Mouse (Mus musculus) gastrocnemius, postnatal 14 days (tissue): ENCODE measurements at regions not wholly inside any gene's neighbourhood (a gene's known extent, or its start where the extent isn't known, plus 50 kb on each side); places are given as distances from the start of the nearest gene placed in this dataset.

Experiments
- DNase-seq: peaks from one replicate; pipeline ENCODE4 v3.0.0; 2021; ENCODE audit warnings: mixed read lengths
- intact Hi-C: fragments of 180-260 bp; cut with DNase I; formaldehyde crosslinking; loops from one replicate; pipeline ENCODE4 v1.15.1; 2025; ENCODE audit warnings: low total_unique reads

DNA sequence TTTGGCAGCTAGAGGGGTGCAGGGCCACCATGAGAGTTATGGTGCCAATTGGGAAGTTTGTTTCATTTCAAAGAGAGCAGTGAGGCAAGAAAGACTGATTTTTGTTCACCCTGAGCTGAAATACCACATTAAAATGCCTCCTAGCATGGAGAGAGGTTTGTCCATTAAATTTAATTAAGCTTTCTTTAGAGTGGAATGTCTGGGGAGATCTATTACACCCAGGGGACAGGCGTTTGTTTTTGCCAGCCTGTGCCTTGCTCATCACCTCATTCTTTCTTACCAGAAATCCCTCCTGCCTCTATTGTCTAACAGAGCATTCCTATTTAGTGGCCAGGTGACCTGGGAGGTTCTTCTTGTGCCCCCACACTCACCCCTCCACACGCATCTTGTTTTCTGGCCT, 55.2 kb upstream of the Rcn1 start:
- no peak for DNase-seq
- intact Hi-C loops = no loop called here

DNA sequence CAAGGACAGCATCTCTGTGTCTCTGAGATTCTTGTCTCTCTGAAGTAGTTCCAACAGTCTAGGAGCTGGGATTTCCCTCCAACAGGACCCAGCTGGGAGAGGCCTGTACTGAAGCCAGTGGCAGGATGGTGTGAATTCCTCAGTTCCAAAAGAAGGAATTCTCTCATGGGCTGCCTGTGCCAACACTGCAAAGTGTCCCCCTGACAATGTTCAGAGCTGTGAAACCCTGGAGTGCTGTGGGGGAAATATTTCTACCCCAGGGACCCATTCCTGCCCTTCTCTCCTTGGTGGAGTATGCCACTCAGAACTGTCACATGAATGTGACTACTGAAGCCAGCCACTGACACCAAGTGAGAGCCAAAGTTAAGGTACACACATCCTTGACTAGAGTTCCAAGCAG, 55.7 kb upstream of the Rcn1 start:
- intact Hi-C loops = no loop called here
- DNase-seq = no peak

DNA sequence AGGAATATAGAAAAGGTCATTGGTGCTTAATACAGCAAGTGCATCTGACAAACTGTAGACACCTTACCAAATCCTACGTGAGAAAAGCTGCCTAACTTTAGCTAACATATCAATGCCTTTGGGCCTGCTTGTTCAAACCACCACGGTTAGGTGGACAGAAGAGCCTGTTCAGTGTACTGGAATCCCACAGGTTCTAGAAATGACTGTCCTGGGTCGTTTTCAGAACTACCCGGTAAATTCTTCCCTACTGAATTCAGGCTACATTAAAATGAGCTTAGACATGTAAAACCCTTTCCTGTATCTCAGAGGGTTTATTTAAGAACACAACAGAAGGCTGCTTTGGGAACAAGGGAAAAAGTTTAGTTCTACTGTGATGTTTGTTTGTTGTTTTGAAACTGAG, 59.5 kb upstream of the Rcn1 start:
- no peak for DNase-seq
- intact Hi-C loops = no loop called here

DNA sequence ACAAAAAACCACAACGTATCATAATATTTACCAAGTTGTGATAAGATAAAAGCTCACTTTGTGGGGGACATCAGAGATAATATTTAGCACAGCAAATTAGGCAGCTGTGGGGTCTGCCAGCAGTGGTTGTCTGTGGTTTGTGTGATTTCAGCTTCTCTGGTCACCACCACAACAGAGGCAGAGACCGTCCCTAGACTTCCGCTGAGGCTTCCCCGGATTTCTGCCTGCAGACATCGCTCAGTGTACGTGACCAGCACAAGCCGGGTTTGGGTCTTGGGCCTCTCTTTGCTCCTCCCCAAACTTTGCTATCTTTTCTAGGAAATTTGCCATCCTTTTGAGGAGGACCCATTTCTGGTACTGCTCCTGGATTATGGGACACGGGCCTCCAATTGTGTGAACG, 60.4 kb upstream of the Rcn1 start:
- intact Hi-C loops = no loop called here

DNA sequence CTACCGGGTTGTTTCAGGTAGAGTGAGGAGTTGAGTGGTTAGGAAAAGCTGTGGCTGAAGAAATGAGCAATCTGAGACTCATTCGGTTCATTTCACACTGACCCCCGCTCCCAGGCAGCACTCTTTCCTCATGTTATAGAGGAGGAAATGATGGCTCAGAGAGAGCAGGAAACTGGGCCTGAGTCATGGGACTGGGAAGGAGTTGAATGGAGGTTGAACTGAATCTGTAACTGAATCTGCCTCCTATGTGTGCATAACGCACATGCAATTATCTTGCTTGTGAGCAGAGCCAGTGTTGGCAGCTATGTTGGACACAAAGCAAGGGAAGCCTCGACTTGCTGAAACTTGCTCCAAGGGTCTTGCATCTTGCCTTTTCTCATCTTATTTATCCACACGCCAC, 66.5 kb upstream of the Rcn1 start:
- DNase-seq = no peak
- intact Hi-C loops = no loop called here

More for the DNA sequence above, 60.4 kb upstream of the Rcn1 start:
- DNase-seq = no peak

DNA sequence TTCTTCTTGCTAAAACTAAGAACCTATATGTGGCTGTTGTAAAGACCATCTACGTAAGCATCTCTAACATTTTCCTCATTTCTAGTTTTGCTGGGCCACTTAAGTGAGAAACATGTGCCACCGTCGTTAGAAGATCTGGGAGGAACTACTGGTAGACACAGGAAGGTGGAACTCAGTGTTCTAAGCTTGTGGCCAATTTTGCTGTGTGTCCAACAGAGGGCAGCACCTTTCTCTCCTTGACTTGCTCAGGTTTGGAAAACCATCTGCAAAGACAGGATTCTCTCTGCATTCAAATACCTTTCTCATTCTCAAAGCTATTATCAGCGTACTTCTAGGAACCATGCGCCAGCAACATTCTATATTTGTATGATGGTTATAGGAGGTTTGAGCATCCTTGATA, 69.8 kb upstream of the Rcn1 start:
- intact Hi-C loops = no loop called here
- peak; percentile 12 for DNase-seq

DNA sequence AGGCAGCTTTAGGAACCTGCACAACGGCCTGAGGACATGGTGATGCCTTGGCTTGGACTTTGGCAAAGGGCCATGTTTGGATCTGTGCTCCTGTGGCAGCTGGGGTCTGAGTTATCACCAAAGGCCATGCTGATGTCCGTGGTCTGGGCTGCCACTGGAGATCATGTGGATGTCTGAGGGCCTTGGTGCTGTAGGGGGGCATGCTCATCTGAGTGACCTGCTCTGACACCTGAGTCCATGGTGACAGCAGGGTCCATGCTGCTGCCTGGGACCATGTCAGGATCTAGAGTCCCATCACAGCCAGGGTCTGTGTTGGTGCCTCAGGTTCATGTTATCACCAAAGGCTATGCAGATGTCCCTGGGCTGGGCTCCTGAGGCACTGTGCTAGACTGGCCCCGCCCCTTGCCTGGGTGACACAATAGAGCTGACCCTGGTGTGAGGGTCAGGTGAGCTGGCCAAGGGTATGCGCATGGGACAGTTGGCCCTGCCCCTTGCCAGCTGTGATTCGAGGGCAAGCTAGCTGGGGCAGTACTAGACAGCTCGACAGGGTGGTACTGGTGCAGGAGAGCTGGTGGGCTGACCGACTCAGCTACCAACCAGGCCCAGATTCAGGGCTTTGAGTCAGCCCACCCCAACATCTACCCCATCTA, 77.0 kb upstream of the Rcn1 start:
- DNase-seq = no peak
- intact Hi-C loops = no loop called here

DNA sequence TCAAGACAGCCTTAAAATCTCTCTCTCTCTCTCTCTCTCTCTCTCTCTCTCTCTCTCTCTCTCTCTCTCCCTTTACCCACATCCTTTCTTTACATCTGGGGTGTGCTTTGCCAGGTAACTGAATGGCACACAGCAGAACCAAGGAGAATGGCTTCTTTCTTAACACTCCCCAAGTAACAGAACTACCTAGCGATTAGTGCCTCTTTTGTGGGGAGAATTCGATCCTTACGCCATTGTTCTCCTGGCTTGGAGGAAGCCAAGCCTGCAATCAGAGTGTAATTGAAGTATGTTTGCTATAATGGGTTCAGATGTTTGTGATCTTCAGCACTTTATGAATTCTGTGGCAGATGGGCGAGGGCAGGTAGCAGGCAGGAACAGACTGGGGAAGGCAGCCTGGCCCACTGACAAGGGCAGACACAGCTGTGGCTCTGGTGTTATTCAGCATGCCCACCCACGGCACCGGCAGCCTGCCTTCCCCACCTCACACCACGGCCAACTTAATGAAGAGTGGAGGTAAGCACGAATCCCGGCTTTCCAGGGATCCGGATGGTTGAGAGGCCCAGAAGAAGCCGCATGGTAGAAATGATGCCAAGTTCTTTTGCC, 83.0 kb upstream of the Rcn1 start:
- intact Hi-C loops = no loop called here
- no peak for DNase-seq

DNA sequence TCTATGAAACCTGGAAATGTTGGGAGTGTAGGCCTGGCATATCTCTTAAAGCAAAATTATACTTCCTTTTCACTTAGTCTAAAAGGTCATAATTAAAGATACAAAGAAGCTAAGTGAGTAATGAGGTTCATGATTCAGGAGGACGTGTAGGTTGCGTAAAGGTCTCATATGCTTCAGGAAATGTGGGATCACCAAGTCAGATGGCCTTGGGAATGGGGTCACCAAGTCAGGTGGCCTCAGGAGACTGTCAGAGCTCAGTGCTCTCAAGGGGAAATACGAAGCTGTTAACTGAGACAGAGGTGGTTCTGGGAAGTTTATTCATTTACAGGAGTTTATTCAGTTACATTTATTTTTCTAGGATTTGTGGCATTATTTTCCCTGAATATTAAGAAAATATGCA, 85.4 kb upstream of the Rcn1 start:
- intact Hi-C loops = no loop called here
- no peak for DNase-seq

DNA sequence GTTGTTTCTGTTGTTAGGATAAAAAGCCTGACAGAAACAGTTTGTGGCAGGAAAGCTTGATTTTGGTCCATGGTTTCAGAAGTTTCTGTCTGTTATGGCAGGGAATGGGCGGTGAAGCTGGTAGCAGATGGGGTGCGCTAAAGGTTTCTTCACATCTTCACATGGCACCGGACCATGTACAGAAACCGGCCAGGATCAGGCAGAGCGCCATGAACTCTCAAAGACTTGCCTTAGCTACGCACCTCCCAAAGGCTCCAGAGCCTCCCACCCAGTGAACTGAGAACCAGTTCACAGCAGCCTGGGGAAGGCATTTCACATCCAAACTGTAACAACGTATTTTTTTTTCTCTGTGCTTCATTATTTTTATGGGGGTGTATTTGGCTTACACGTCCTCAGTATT, 86.2 kb upstream of the Rcn1 start:
- intact Hi-C loops = no loop called here
- no peak for DNase-seq

DNA sequence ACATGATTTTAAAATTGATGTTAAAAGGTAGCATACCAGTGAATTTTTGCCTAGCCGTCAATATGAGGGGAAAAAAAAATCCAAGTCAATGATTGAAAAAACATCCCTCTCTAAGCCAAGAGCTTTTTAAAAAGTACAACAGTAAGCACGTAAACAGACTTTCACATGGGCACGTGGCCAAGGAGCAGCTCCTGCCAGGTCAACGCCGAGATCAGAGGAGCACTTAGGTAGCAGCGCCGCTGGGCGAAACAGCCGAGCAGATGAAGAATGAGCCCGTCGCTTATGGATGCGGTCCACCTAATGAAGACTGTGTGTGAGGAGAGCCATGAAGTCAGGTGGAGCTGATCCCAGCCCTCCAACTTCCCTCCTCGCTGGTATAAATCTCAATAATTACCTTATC, 96.7 kb upstream of the Rcn1 start:
- intact Hi-C loops = no loop called here

DNA sequence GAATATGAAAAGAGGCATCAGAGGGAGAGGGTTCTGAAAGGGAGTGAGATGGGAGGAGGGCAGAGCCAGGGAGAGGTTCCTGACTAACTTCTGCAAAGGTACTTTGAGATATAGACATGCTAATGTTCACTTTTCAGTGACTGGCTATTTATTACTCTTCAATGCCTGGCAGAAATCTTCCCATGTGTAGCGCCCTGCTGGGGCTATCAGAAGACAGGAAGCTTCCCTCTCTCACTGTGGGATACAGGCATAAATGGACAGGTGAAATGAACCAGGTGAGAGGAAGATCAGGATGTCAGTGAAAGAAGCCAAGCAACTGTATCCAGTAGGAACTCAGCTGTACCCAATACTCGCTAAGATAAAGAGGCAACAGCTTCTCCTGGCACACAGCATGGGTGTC, 105.1 kb upstream of the Rcn1 start:
- intact Hi-C loops = no loop called here
- no peak for DNase-seq

More for the DNA sequence above, 96.7 kb upstream of the Rcn1 start:
- no peak for DNase-seq

DNA sequence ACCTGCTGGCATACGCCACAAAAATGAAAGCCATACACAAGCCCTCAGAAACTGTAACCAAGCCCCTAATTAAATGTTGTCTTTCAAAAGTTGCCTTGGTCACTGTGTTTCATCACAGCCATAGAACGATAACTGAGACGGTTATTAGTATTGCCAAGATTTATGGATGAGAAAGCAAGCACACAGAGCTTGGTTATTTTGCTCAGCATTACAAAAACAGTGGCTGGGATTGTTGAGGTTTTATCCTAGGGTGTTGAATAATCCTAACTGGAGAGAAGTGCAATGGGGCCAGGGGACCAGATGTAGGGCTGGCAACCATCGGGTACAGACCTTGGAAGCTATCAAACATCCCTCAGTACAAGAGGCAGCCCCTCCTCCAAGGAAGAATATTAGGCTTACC, 106.4 kb upstream of the Rcn1 start:
- DNase-seq = no peak
- intact Hi-C loops = no loop called here

DNA sequence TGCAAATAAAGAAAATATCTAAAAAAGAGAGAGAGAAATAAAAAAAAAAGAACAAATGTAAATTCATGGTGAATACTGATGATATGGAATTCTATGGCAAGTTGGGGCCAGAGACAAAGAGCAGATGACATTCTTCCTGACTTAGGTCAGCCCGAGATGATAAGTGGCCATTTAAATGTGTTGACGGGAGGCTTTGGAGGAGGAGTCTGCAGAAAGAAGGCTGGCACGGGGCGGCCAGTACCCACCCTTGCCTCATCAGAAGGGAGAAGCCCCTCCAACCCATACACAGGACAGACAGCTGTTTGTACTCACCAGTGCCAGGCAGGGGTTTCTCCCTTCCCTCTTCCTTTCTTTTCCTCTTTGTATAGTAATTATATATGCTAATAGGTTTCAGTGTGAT, 108.0 kb upstream of the Rcn1 start:
- intact Hi-C loops = no loop called here
- no peak for DNase-seq

DNA sequence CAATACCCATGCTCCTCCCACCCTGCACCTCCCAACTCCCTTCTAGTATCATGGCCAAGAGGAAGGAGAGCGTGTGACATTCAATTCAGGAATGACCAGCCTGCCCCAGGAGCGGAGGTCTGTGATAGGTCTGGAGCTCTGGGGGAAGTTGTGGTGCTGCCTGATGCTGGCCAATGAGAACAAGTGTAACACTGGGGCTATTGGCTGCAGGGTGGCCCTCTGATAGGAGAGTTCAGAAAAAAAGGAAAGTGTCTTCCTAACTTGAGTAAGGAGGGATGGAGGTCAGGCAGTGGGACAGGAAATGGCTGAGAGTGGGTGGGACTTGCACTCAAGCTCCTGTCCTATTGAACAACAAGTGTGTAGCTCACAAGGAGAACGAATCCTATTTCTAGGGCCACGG, 111.7 kb upstream of the Rcn1 start:
- intact Hi-C loops = no loop called here
- DNase-seq = no peak

DNA sequence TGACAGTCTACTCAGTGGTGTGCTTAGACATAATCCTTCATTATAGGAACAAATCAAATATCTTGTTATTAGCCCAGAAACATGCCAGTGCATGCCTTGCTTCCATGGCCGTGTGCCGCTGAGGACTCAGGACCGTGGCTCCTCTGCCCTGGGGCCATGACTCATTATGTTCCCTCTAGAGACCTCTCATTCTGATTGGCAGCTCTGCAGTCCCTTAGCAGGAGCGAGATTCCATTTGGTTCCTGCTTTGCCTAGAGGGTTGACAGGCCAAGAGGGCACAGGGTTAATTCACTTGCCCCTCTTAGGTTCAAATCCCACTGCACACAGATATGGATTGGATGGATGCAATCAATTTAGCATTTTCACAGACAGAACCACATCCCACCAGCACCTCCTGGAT, 112.6 kb upstream of the Rcn1 start:
- DNase-seq = no peak
- intact Hi-C loops = no loop called here

DNA sequence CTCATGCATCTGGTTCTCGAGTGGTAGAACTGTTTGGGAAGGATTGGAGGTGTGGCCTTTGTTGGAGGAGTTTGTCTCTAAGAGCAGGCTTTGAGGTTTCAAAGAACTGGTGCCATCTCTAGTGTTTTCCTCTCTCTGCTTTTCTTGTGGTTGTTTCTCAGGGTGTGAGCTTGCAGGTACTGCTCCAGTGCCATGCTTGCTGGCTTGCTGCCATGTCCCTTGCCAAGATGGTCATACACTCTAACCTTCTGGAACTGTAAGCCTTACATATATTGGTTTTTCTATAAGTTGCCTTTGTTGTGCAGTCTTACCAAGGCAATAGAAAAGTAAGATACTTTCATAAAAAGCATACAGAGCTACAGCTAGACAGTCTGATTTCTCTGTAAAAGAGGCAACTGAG, 115.1 kb upstream of the Rcn1 start:
- no peak for DNase-seq
- intact Hi-C loops = no loop called here

DNA sequence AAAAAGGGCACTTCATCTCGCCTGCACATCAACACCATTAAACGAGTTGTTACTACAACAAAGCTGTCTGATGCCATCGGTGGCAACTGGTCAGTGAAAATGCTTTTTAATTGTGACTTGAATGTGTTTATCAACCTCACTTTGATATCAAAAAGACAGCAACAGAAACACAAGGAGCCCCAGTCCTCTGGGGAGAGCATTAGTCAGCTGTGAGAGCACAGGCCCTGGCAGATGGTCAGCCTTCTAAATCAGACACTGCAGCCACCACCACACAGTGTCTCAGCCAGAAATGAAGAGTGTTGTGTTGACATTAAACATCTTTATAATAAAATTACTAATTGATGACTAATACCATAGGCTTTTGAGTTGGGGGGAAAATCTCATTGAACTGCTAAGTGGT, 115.8 kb upstream of the Rcn1 start:
- intact Hi-C loops = no loop called here
- no peak for DNase-seq

DNA sequence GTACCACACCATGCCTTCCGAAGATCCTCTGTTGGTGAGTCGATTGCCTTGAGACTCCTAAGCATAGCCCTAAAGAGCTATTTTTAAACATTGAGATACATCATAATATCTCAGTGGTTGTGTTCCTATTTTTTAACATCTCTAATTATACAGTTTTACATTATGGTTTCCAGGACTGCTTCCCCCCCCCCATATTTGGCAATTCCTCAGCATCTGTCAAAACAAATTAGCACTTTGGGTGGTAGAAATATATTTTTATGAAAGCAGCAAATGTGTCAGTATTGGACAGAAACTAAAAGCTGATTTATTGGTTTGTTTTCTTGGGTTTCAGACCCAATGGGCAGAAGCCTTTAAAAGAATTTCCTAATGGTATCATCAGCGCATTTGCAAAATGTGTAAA, 116.2 kb upstream of the Rcn1 start:
- DNase-seq = no peak
- intact Hi-C loops = no loop called here

DNA sequence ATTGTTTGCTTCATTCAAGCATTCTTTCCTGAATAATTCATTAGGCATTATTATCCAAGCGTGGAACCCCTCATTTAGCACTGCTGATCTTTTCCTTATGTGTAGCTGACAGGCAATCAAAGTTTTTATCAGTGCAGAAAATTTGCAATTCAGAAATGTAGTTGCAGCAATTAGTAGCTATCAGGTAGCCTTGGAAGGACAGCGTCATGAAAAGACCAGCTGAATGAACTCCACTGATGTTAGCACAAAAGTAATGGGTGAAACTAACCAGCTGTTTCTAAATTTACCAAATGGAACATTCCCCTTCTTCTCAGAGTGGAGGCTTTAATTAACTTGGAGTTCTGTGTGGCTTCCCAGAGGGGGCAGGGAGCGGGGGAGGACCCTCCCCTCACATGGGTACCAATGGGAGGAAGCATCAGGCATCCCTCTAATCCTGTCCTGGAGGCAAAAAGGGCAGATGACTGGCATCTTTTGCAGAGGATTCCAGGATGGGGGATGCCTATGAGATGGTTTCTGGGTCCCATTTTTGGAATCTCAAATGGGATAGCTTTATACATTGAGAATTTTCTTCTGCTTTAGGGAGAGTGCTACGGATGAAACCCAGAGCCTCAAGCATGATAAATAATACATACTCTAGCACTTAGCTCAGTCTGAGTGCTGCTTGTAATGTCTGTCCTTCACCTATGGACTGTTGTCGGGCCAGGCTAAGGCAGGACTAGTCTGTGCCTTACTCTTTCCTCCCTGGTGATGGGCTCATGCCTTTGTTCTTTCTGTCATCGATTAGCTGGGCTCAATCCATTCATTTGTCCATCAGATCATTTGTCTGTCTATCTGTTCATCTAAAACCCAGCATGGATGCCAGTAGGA, 117.4 kb upstream of the Rcn1 start:
- DNase-seq = no peak

DNA sequence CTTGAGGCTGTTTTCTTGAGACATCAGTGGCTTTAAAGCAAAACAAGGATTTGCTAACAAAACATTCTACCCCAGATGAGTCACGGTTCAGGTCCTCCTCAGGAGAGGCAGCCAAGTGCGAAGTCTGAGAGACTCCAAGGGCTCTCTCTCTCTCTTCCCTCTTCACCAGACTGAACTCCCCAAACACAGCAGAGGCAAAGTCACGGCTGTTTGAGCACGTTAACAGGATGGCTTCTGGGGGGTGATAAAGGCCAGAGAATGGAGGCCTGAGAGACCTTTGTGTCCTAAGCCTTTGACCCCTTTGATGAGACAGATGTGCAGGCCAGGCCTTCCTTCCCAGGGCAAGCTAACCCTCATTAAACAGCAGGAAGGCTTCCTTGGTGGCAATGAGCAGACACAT, 122.7 kb upstream of the Rcn1 start:
- no peak for DNase-seq
- intact Hi-C loops = loop anchor here (10.0 kb wide), 1 partner anchor 563 kb away; no protein-coding TSS in a partner anchor

More for the DNA sequence above, 117.4 kb upstream of the Rcn1 start:
- intact Hi-C loops = no loop called here
